Mouse (Mus musculus) T-helper 17 cell (primary cell): ENCODE results near the gene Dnajc10.

Source experiments
- in situ Hi-C, 2 experiments: fragments of 300-600 bp; cut with MboI, MseI; formaldehyde crosslinking; loops; 1 replicate in 1 of 2; 2 replicates in 1 of 2; pipeline ENCODE4 v1.15.1; 2025; ENCODE audit warnings: high pct_unique_total_duplicates in 2 of 2

Gene Dnajc10

DNA sequence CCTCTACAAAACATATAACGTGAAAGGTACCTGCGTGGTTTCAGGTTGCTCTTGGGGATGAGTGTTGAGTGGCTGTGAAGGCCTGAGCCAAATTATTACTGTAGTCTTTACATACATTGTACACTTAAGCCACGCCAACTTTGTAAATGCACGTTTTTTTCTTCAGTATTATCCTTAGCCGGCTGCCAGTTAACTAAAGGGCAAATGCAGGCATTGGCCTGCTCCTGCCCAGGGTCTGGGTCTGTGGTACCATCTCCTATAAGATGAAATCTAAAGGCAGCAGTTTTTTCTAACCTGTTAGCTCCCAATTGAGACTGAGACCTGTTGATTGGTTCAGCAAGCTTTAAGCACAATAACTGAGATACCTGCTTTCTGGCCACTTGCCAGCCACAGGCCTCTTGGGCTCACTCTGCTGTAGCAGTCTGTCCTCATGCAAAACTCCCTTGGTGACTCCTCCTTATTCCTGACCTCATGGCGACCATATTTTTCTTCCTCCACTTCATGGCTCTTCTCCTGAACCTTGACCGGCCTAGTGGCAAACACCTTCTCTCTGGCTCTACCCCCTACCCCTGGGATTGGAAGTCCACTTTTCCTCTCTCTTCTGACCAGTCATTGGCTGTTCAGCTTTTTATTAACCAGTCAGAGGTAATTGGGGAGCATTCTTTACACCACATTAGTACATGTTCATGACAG lies 13.8 kb downstream of the Dnajc10 start:
- in situ Hi-C loops, result no loop called here

DNA sequence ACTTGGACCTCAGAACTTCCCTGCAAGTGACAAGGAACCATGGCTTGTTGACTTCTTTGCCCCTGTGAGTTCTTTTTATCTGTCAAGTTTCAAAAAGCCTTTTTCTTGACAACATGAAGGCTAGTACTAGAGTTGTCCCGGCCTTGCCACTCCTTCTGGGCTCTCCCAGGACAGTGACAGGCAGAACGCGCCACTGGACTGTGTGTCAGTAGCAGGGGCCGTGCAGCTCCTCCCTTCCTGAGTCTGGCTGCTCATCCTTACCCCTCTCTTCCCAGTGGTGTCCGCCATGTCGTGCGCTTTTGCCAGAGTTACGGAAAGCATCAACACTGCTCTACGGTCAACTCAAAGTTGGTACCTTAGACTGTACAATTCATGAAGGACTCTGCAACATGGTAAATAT lies 25.3 kb downstream of the Dnajc10 start:
- in situ Hi-C loops, result loop anchor here in 1 of 2 experiments (10.0 kb wide), 1 partner anchor 1016 kb away; no protein-coding TSS in a partner anchor

GRCm38 (mm10) chr2:80354531-80354930 lies 39.3 kb downstream of the Dnajc10 start:
- in situ Hi-C loops, result loop anchor here in 1 of 2 experiments (10.0 kb wide), 1 partner anchor 180 kb away; no protein-coding TSS in a partner anchor

GRCm38 (mm10) chr2:80356656-80357231 lies 41.5 kb downstream of the Dnajc10 start:
- in situ Hi-C loops, result loop anchor here in 1 of 2 experiments (10.0 kb wide), 1 partner anchor 178 kb away; no protein-coding TSS in a partner anchor

DNA sequence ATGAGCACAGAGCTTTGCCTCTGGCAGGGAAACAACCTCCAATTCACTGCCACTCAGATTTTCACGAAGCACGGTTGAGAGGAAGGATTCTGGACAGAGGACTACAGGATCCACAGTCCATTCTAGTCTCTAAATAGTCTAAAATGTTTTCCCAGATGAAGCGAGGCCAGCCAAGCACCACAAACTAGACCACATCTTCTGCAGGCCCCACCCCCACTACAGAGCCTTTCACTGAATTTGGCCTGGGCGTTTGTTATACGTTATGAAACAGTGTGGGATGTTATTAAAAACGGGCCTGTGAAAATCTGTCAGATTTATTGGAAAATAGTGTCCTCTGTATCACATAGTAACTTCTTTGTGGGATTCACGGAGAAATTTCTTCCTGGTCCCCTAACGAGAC lies 56.2 kb downstream of the Dnajc10 start:
- in situ Hi-C loops, result no loop called here

DNA sequence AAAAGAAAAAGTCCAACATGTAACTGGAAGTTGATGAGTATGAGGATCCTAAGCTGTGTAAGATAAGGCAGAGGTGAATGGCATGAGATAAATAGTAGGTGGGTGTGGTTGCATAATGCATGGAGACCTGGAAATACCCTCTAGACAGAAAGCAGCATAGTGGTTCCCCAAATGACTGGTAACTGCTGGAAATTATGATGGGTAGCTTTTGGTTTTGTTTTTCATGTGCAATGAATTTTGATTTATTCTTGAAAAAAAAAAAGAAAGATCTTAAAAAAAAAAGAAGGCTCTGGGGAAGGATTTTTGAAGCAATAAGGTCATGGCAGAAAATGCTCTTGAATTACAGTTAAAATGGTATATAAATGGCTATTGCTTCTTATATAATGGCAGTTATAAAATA lies 59.6 kb downstream of the Dnajc10 start:
- in situ Hi-C loops, result no loop called here

DNA sequence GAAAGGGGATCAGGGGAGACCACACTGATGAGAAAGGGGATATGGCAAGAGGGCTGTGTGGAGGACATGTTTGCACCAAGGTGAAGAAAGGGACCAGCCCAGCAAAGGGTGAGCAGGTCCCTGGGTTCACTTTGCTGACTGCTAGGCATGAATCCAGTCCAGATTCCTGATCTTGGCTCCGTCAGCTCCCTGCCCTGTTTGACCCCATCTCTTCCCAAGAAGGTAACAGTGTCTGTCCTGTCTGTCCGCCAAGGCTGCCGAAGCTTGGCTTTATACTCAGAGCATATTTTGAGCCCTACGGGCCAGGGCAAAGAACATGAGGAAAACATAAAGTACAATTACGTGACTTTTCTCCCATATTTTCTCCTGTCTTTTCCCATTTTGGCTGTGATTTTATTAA lies 64.6 kb downstream of the Dnajc10 start:
- in situ Hi-C loops, result loop anchor here in 1 of 2 experiments (10.0 kb wide), 1 partner anchor 205 kb away; no protein-coding TSS in a partner anchor

GRCm38 (mm10) chr2:80384447-80384846 lies 69.2 kb downstream of the Dnajc10 start:
- in situ Hi-C loops, result loop anchor here in 1 of 2 experiments (10.0 kb wide), 1 partner anchor 210 kb away; no protein-coding TSS in a partner anchor

GRCm38 (mm10) chr2:80386255-80386654 lies 71.0 kb downstream of the Dnajc10 start:
- in situ Hi-C loops, result loop anchor here in 1 of 2 experiments (10.0 kb wide), 1 partner anchor 211 kb away; no protein-coding TSS in a partner anchor

DNA sequence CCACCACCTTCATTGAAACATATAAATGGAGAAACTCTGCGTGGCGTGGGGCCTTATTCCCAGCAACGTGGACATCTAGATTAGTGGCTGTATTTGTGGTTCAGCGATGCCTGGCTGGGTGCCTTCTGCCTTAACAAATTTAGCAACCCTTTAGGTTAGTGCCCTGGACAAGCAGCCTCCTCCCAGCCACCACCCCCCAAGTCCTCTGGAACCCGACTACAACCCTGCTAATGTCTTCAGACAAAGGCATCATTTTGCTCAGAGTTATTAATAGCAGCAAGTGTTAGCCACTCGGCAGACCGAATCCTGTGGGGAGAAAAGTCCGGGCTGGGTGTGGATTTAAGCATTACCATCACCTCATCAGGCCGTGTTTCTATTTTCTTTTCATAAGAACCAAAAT lies 72.4 kb downstream of the Dnajc10 start:
- in situ Hi-C loops, result loop anchor here in 1 of 2 experiments (10.0 kb wide), 1 partner anchor 213 kb away; no protein-coding TSS in a partner anchor

DNA sequence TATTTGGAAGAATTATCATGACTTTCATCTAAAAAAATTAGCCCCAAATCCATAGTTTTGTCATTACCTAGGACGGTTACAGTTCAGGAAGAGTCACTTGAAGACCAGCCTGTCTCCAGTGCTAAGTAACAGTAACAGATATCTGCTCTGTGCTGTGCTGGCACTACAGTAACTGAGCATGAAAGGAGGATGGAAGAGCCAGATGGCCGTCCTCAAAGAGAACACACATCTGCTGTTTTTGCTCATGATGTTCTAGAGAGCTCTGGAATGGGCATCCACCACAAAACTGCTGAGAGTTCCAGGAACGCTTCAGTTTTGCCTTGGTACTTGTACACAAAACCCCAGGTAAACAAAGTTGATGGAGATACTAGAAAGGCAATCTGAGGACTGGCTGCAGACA lies 73.1 kb downstream of the Dnajc10 start:
- in situ Hi-C loops, result loop anchor here in 1 of 2 experiments (10.0 kb wide), 1 partner anchor 214 kb away; no protein-coding TSS in a partner anchor

DNA sequence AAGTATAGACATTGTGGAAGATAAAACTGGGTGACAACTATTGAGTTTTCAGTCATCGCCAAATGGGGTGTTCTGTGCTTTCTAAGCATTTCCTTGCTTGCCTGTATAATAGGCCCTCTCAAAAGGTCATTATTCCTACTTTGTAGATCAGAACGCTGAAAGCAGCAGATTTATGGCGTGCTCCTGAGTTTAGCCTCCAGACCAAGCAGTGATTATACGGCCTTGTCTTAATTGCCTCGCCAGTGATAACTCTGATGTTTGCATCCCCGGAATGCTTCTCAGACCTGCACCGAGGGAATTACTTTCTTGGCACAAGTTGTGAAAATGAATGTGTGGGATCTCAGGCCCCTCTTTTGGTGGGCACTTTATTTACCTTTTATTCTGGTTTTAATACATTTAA lies 80.8 kb downstream of the Dnajc10 start:
- in situ Hi-C loops, result no loop called here

GRCm38 (mm10) chr2:80396864-80397263 lies 81.6 kb downstream of the Dnajc10 start:
- in situ Hi-C loops, result no loop called here

DNA sequence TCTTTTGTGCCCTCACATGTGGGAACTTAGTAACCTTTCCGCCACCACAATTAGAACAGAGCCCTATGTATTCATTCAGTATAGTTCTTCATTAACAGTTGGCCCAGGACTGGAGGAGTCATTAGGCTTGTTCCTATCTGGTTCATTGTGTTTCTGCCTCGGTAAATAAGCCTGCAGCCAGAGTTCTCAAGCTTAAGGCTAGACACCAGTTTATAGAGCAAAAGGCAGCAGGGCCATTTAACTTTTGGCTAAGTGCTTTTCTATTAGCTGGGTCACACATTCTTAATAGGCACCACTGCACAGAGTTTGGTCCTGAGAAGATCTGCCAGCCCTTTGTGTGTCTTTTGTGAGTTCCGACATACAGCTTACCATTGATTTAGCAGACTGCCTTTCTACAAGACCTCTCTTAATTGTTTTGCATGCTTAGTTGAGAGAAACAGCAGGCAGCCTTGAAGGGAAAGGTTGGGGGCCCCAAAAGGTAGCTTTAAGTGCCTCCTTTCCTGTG lies 83.4 kb downstream of the Dnajc10 start:
- in situ Hi-C loops, result no loop called here
